Mouse (Mus musculus): ENCODE results near the gene Cenpv.

Cenpv gene

DNA sequence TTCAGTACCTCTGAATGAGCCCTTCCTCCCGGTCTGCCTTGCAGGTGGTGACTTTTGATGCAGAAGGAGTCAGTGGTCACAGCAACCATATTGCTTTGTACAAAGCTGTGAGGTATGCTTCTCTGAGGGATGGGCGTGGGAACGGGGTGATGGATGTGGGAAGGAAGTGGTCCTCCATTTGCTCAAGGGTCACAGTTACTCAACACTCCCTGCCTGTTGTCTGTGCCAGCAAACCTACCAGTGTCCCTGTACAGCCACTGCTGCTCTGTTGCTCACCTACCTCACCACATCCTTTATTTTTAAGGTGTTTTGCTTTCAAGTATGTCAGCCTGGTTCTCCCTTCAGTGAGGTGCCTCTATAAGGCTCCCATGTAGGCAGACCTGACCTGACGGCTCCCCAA, 31.4 kb downstream of the Cenpv start:
- no peak for DNase-seq (ENCODE audit: low spot score)

DNA sequence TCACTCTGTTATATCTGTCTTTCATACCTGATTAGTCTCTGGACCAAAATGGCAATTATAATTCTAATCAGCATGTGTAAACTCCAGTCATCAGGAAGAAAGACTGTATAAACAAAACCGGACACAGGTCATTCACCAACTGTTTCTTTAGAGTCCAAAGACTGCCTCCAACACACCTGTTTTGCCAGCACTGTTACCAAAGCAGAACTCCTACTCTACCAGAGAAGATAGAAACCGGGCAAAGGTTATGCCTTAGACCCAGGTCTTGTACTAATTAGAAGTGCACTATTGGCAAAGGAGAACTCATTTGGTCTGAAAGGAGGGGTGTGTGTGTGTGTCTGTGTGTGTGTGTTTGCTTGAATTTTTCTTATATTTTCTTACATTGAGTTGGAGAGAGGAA, 38.5 kb downstream of the Cenpv start:
- no peak for DNase-seq (ENCODE audit: low spot score)

DNA sequence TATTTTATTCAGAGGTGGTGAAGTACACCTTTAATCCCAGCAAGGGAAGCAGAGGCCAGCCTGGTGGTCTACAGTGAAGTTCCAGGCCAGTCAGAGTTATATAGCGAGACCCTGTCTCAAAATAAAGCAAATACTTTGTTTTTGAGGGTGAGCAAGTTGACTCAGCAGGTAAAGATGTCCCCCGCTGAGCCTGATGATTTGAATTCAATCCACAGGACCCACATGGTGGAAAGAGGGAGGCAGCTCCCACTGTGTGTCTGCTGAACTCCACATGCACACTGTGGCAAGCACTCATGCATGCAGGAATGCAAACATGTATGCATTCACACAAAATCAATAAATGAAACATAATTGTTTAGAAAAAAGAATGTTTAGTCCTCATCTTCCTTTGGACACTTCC, 40.3 kb downstream of the Cenpv start:
- no peak for DNase-seq (ENCODE audit: low spot score)

DNA sequence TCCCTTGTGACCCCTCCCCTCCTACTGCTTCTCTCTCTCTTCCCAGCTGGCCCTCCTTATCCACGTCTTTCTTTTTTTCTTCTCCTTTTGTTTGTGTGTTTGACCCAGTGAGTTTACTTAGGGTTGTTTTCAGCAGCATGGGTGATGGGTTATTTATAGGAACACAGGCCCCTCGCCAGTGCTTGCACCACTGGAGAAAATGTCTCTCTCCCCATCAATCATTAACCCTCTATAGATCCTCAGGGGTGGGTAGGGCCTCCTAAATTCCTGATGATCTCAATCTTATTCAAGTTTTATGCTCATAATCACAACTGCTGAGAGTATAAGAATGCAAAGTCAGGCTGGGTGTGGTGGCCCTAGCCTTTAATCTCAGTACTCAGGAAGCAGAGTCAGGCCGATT, 41.9 kb downstream of the Cenpv start:
- no peak for DNase-seq (ENCODE audit: low spot score)

DNA sequence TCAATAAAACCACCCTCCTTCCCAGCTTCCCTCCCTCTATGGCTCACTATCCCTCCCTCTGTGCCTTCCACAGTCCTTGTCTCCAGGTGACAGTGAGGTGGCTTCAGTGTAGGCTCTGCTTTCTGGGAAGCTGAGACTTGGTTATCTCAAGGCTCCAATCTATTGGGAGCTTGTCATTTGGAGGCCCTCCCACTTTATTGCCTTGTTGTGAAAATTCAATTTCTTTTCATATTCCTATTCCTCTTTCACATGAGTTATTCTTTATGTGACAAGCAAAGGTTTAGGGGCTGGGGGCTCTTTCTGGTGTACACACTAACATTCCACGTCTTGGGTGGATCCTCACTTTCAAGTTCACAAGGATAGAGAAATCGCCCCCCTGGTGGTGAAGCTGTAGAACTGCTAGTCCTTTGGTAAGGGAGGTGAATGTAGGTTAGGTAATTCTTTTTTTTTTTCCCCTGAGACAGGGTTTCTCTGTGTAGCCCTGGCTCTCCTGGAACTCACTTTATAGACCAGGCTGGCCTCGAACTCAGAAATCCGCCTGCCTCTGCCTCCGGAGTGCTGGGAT, 42.8 kb downstream of the Cenpv start:
- no peak for DNase-seq (ENCODE audit: low spot score)

DNA sequence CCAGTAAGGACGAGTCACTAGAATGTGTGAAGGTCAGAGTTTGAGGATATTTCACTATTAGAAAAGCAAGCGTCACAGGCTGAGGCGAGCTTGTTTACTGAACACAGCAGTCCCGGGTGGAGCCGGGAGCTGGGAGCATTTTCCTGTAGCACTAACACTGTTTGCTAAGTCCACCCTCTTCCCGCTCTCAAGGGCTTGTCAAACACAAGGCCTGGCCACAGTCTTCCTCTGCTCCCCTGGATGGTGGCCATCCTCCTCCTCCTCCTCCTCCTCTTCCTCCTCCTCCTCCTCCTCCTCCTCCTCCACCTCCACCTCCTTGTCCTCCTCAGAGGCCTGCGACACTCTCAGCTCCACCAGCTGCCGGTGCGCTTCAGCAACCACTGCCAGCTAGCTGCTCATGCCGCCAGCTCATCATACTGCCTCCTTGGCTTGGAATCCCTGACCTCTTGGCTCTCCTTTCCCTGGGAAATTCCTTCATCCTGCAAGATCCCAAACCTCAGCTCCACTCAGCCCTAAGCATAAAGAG, 43.7 kb downstream of the Cenpv start:
- DNase-seq (ENCODE audit: low spot score): no peak

DNA sequence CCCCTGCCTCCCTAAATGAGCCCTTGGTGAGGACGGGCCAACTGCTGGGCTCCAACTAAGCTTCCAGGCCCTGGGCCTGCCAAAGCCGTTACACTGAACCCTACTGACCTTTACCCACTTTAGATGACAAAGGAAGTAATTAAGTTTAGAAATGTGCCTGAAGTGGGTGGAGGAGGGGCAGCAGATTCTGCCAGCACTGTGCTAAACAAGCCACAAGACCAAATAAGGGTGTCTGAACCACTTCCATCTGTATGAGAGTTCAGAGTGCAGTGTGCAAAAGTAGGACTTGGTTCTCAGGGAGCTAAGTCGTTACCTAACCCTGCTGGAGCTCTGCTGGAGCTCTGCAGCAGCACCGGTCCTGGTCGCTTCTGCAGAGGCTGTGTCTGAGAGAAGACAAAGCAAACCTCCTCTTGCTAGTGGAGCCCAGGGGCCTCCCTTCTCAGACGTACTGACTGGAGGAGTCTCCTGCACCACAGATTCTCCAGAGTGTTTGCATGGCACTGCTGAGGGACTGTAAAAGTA, 44.2 kb downstream of the Cenpv start:
- no peak for DNase-seq (ENCODE audit: low spot score)

DNA sequence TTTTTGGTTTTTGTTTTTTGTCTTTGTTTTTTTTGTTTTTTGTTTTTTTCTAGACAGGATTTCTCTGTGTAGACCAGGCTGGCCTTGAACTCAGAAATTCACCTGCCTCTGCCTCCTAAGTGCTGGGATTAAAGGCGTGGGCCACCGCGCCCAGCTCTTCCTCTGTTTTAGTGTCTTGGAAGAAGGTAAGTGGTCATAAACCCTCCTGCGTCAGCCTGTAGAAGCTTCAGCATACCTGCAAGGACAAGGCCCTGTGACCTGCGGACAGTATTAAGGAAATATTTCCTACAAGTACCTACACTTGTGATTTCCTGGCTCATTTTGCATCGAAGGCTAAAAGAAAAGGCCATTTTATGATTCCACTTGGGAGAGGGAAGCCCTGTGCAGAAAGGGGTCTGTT, 45.4 kb downstream of the Cenpv start:
- DNase-seq (ENCODE audit: low spot score): no peak

DNA sequence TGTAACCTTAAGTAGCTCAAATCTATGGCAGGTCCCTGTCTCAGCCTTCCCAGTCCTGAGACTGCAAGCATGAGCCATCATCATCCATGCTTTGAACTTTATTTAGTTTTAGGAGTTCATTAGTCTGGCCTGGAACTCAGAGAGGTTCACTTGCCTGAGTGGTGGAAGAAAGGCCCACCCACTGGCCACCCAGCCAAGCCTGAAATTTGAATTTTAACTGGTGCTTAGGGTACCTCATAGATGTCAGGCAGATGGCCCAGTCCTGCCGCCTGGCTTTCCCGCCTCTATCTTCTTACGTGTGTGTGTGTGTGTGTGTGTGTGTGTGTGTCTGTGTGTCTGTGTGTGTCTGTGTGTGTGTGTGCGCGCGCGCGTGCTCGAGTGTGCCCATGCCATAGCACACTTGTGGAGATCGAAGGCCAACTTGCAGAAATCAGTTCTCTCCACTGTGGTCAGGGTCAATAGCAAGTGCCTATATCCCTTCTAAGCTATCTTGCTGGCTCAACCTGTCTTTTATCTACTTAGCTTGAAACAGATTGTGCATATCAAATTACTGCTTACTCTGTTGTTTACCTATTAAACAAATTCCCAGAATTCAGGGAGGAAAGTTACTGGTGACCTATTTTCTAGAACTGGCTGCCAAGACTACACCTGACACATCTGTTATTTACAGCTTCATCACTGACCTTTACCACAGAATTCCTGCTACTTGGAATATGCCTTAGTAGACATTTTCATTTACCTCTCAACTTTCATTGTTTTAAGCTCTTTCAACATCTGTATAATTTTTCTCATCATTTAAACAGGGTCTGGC, 51.3 kb downstream of the Cenpv start:
- no peak for DNase-seq (ENCODE audit: low spot score)

DNA sequence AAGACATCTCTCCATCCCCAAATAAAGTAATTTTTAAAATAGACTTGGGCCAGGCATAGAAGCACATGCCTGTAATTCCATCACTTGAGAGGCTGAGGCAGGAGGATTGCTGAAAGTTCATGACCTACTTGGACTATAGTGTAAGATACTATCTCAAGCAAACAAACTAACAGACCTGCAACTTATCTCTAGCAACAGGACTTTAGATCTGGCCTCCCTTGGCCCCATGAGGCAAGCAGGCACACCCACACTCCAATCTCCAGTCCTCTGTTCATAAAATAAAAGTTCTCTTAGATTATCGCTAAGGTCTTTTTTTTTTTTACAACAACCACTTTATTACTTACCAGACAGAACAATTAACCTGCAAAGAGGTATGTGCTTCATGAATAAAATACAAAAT, 52.1 kb downstream of the Cenpv start:
- no peak for DNase-seq (ENCODE audit: low spot score)

DNA sequence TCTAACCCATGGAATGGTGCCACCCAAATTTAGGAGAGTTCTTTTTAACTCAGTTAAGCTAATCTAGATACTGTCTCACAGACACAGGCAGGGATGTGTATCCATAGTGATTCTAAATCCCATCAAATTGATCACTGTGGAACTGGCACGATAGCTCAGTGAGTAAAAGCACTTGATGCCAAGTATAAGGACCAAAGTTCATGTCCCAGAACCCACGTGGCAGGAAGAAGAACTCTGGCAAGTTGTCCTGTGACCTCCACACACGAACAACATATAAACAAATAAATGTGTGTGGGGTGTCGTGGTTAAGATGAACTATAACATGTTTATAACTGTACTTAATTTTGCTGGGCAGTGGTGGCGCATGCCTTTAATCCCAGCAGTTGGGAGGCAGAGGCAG, 59.5 kb downstream of the Cenpv start:
- DNase-seq (ENCODE audit: low spot score): no peak

DNA sequence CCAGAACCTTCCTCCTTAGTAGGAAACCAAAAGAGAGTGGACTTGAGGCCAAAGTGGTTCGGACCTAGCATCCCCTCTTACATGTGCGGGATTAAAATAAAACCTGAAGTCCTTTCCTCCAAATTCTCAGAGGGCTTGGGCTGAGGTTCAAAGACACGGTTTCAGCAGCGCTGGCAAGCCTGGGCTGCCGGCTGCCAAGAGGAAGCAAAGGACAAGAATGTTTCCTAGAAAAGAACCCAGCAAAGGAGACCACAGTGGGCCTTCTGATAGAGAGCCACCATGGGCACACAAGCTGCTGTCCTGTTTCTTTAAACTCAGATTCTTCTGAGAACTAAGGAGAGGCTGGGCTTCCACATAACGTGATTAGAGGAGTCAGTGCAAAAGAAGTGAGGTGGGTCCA, 60.1 kb downstream of the Cenpv start:
- no peak for DNase-seq (ENCODE audit: low spot score)

DNA sequence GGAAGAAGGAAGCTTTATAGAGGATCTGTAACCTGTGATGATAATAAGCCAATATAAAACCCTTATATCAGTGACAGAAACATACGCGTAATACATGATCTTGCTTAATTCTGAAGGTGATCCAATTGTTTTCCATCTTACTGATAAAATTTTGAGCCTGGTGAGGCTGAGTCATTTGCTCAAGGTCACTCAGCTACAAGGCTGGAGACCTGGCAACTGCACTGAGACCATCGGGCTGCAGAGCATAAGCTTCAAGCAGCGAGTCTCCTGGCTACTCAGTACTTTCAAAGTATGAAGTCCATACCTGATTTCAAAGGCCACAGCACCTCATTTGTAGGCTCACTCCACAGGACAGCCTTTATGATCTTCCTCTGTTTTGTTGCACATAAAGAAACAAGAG, 62.9 kb downstream of the Cenpv start:
- no peak for DNase-seq (ENCODE audit: low spot score)
